Mouse (Mus musculus) heart, postnatal 36 days (tissue): ENCODE measurements around the gene Nat8f5. TPM values are rescaled to one million over a fixed set of nuclear protein-coding genes. Genes with fewer than 3 reads are reported as not detected.
"Not testable (repeated sequence)": the region's sequence is repeated elsewhere in the genome, so short reads cannot be mapped to it uniquely, and the experiment has no call there.

Experiments
- DNase-seq, 2 experiments: peaks; one replicate each; pipeline ENCODE4 v3.0.0; 2021 to 2022
- intact Hi-C: fragments of 180-260 bp; cut with DNase I; formaldehyde crosslinking; loops from one replicate; pipeline ENCODE4 v1.15.1; 2025
- total RNA-seq, 2 experiments: library from RNA; stranded (reverse); gene quantifications; 2 replicates each; pipeline ENCODE4 v1.2.3; 2021

Gene Nat8f5
- total RNA-seq: not detected

- no peak for DNase-seq
- intact Hi-C loops: no loop called here
Observed at GRCm38 (mm10) chr6:85820837-85821236, at the start of gene Nat8f5, which contains the start of gene Nat8f6. Gene Nat8f5 (minus strand): TSS chr6:85820972. Gene Nat8f6 (minus strand): TSS chr6:85820954.

GRCm38 (mm10) chr6:85869006-85869405 lies 48.2 kb upstream of the Nat8f5 start, which contains the start of gene Nat8f2:
Gene Nat8f2 (minus strand): TSS chr6:85869158.
- intact Hi-C loops: not testable (repeated sequence)

GRCm38 (mm10) chr6:85867726-85868690 lies 47.2 kb upstream of the Nat8f5 start:
- DNase-seq: no peak
- intact Hi-C loops: no loop called here

More at GRCm38 (mm10) chr6:85869006-85869405, 48.2 kb upstream of the Nat8f5 start, which contains the start of gene Nat8f2:
- not testable (repeated sequence) for DNase-seq

- intact Hi-C loops, DNase-seq: not testable (repeated sequence)
Observed at GRCm38 (mm10) chr6:85866995-85867394, 46.2 kb upstream of the Nat8f5 start.

GRCm38 (mm10) chr6:85866166-85866565 lies 45.4 kb upstream of the Nat8f5 start:
- intact Hi-C loops, DNase-seq: not testable (repeated sequence)

- intact Hi-C loops, DNase-seq: not testable (repeated sequence)
Observed at GRCm38 (mm10) chr6:85864900-85865639, 44.3 kb upstream of the Nat8f5 start.

GRCm38 (mm10) chr6:85863840-85864239 lies 43.1 kb upstream of the Nat8f5 start:
- intact Hi-C loops: no loop called here
- DNase-seq: no peak

- DNase-seq: no peak
- intact Hi-C loops: no loop called here
Observed at GRCm38 (mm10) chr6:85863136-85863535, 42.4 kb upstream of the Nat8f5 start.

- intact Hi-C loops: no loop called here
- no peak for DNase-seq
Observed at GRCm38 (mm10) chr6:85862565-85862964, 41.8 kb upstream of the Nat8f5 start.

GRCm38 (mm10) chr6:85861247-85861646 lies 40.5 kb upstream of the Nat8f5 start:
- intact Hi-C loops: no loop called here
- DNase-seq: no peak

- peak; percentile 51 to 56 for DNase-seq
- intact Hi-C loops: no loop called here
Observed at GRCm38 (mm10) chr6:85856194-85856678, 35.5 kb upstream of the Nat8f5 start.

GRCm38 (mm10) chr6:85853481-85853880 lies 32.7 kb upstream of the Nat8f5 start:
- DNase-seq: no peak
- intact Hi-C loops: no loop called here

GRCm38 (mm10) chr6:85851062-85851773 lies 30.4 kb upstream of the Nat8f5 start:
- intact Hi-C loops: no loop called here
- DNase-seq: no peak

GRCm38 (mm10) chr6:85849240-85849639 lies 28.5 kb upstream of the Nat8f5 start:
- intact Hi-C loops: no loop called here
- DNase-seq: no peak

GRCm38 (mm10) chr6:85848140-85848539 lies 27.4 kb upstream of the Nat8f5 start:
- DNase-seq: no peak
- intact Hi-C loops: no loop called here

GRCm38 (mm10) chr6:85846921-85847320 lies 26.1 kb upstream of the Nat8f5 start:
- DNase-seq: no peak
- intact Hi-C loops: no loop called here

GRCm38 (mm10) chr6:85843677-85844458 lies 23.1 kb upstream of the Nat8f5 start:
- intact Hi-C loops, DNase-seq: not testable (repeated sequence)

- DNase-seq: no peak
- intact Hi-C loops: no loop called here
Observed at GRCm38 (mm10) chr6:85839982-85840381, 19.2 kb upstream of the Nat8f5 start.

- intact Hi-C loops: no loop called here
Observed at GRCm38 (mm10) chr6:85838674-85839073, 17.9 kb upstream of the Nat8f5 start.

More at GRCm38 (mm10) chr6:85838674-85839073, 17.9 kb upstream of the Nat8f5 start:
- DNase-seq: no peak
